Mouse (Mus musculus) small intestine, adult 10 weeks (tissue): Measurements from ENCODE around the gene Hnrnpul1. TPM values are rescaled to one million over a fixed set of nuclear protein-coding genes. Genes with fewer than 3 reads are reported as not detected.

ENCODE experiments used
- polyA plus RNA-seq: library from polyadenylated mRNA; stranded (reverse); fragments of 350-450 nt; fragmentation: Illumina TruSeq; extraction: RNeasy Lipid Tissue Mini Kit (QIAGEN cat#74804); gene quantifications from one replicate; pipeline ENCODE4 v1.2.3, GENCODE M21; 2014; ENCODE audit warnings: low replicate concordance

Hnrnpul1 gene
- polyA plus RNA-seq, result 29.2 TPM

GRCm38 (mm10) chr7:25754738-25755467 lies at the start of gene Hnrnpul1:
Gene Hnrnpul1 (minus strand): TSS chr7:25754757.

GRCm38 (mm10) chr7:25788220-25789128 lies 33.9 kb upstream of the Hnrnpul1 start, which contains the start of gene Axl:
Gene Axl (minus strand): TSS chr7:25788705.

GRCm38 (mm10) chr7:25718788-25719417 lies 35.7 kb downstream of the Hnrnpul1 start, which contains the start of gene Ccdc97:
Gene Ccdc97 (minus strand): TSS chr7:25719088.

GRCm38 (mm10) chr7:25686680-25687531 lies 67.7 kb downstream of the Hnrnpul1 start, which contains the start of gene Tgfb1:
Gene Tgfb1 (plus strand): TSS chr7:25687002.

GRCm38 (mm10) chr7:25680514-25681258 lies 73.9 kb downstream of the Hnrnpul1 start, which contains the start of gene B9d2:
Gene B9d2 (plus strand): TSS chr7:25680780.

GRCm38 (mm10) chr7:25674719-25675300 lies 79.7 kb downstream of the Hnrnpul1 start, which contains the start of gene Tmem91:
Gene Tmem91 (minus strand): TSS chr7:25675166.

Other genes with a start within 250 kb of the Hnrnpul1 start
- gene Ceacam2, start 214.9 kb downstream of the Hnrnpul1 start, polyA plus RNA-seq, result 0.71 TPM
- gene Erich4, start 138.9 kb downstream of the Hnrnpul1 start, polyA plus RNA-seq, result 3.4 TPM
- gene Dmac2, start 135.3 kb downstream of the Hnrnpul1 start, polyA plus RNA-seq, result 32.4 TPM
- gene B3gnt8, start 128.1 kb downstream of the Hnrnpul1 start, polyA plus RNA-seq, result not detected
- not detected for gene Bckdha, start 95.8 kb downstream of the Hnrnpul1 start, polyA plus RNA-seq
- gene Exosc5, start 95.6 kb downstream of the Hnrnpul1 start, polyA plus RNA-seq, result 0.89 TPM
- not detected for gene Tmem91, start 79.6 kb downstream of the Hnrnpul1 start, polyA plus RNA-seq
- not detected for gene B9d2, start 74.0 kb downstream of the Hnrnpul1 start, polyA plus RNA-seq
- 0.52 TPM for gene Tgfb1, start 67.8 kb downstream of the Hnrnpul1 start, polyA plus RNA-seq
- 0.56 TPM for gene Ccdc97, start 35.7 kb downstream of the Hnrnpul1 start, polyA plus RNA-seq
- 12.1 TPM for gene Axl, start 33.9 kb upstream of the Hnrnpul1 start, polyA plus RNA-seq
- 7.0 TPM for gene Cyp2s1, start 62.2 kb upstream of the Hnrnpul1 start, polyA plus RNA-seq
- 600 TPM for gene Cyp2b10, start 142.9 kb upstream of the Hnrnpul1 start, polyA plus RNA-seq